Mouse (Mus musculus): ENCODE results near the gene Rplp0.

Rplp0 gene

GRCm38 (mm10) chr5:115526456-115527202 is 32.6 kb upstream of the Rplp0 start:
- DNase-seq (ENCODE audit: low spot score in 2 of 2): no peak

GRCm38 (mm10) chr5:115528128-115528527 is 31.1 kb upstream of the Rplp0 start:
- DNase-seq (ENCODE audit: low spot score in 2 of 2): no peak

GRCm38 (mm10) chr5:115529364-115529741 is 29.9 kb upstream of the Rplp0 start:
- no peak for DNase-seq (ENCODE audit: low spot score in 2 of 2)

GRCm38 (mm10) chr5:115529742-115530446 is 29.4 kb upstream of the Rplp0 start:
- no peak for DNase-seq (ENCODE audit: low spot score in 2 of 2)

GRCm38 (mm10) chr5:115530447-115530809 is 28.8 kb upstream of the Rplp0 start:
- peak in 1 of 2 experiments; percentile 32 for DNase-seq (ENCODE audit: low spot score in 2 of 2)

GRCm38 (mm10) chr5:115531671-115532270 is 27.5 kb upstream of the Rplp0 start:
- DNase-seq (ENCODE audit: low spot score in 2 of 2): peak; percentile 52 to 57

GRCm38 (mm10) chr5:115534290-115534731 is 25.0 kb upstream of the Rplp0 start:
- DNase-seq (ENCODE audit: low spot score in 2 of 2): no peak

GRCm38 (mm10) chr5:115534856-115535255 is 24.4 kb upstream of the Rplp0 start:
- DNase-seq (ENCODE audit: low spot score in 2 of 2): no peak

GRCm38 (mm10) chr5:115535635-115536034 is 23.6 kb upstream of the Rplp0 start:
- DNase-seq (ENCODE audit: low spot score in 2 of 2): no peak

GRCm38 (mm10) chr5:115538017-115538692 is 21.1 kb upstream of the Rplp0 start:
- no peak for DNase-seq (ENCODE audit: low spot score in 2 of 2)

- DNase-seq (ENCODE audit: low spot score in 2 of 2): peak; percentile 95 to 96
These were observed 20.6 kb upstream of the Rplp0 start for GRCm38 (mm10) chr5:115538693-115539043.

- DNase-seq (ENCODE audit: low spot score in 2 of 2): no peak
These were observed 16.5 kb upstream of the Rplp0 start for GRCm38 (mm10) chr5:115542635-115543384.

GRCm38 (mm10) chr5:115543509-115544253 is 15.6 kb upstream of the Rplp0 start:
- DNase-seq (ENCODE audit: low spot score in 2 of 2): peak; percentile 51 to 52

GRCm38 (mm10) chr5:115544655-115545185 is 14.5 kb upstream of the Rplp0 start:
- DNase-seq (ENCODE audit: low spot score in 2 of 2): no peak

GRCm38 (mm10) chr5:115545636-115546035 is 13.6 kb upstream of the Rplp0 start:
- DNase-seq (ENCODE audit: low spot score in 2 of 2): no peak

GRCm38 (mm10) chr5:115546536-115546935 is 12.7 kb upstream of the Rplp0 start:
- DNase-seq (ENCODE audit: low spot score in 2 of 2): no peak

- no peak for DNase-seq (ENCODE audit: low spot score in 2 of 2)
These were observed 12.3 kb upstream of the Rplp0 start for GRCm38 (mm10) chr5:115547014-115547413.

- no peak for DNase-seq (ENCODE audit: low spot score in 2 of 2)
These were observed 11.8 kb upstream of the Rplp0 start for GRCm38 (mm10) chr5:115547421-115547820.

- DNase-seq (ENCODE audit: low spot score in 2 of 2): no peak
These were observed 10.6 kb upstream of the Rplp0 start for GRCm38 (mm10) chr5:115548501-115549285.

Measured in right cerebral cortex, adult 2 months (tissue).